Mouse (Mus musculus) liver, adult 10 weeks (tissue): Measurements from ENCODE around the gene 4930524N10Rik. TPM values are rescaled to one million over a fixed set of nuclear protein-coding genes. Genes with fewer than 3 reads are reported as not detected.

Source experiments
- polyA plus RNA-seq: library from polyadenylated mRNA; stranded (reverse); fragments of 350-450 nt; fragmentation: Illumina TruSeq; extraction: RNeasy Lipid Tissue Mini Kit (QIAGEN cat#74804); gene quantifications from one replicate; pipeline ENCODE4 v1.2.3, GENCODE M21; 2014; ENCODE audit warnings: low read depth, low replicate concordance

The 4930524N10Rik gene
- polyA plus RNA-seq, result not detected

GRCm38 (mm10) chrX:154343292-154343691 is at the start of gene 4930524N10Rik:
Gene 4930524N10Rik, minus strand, starts transcription at chrX:154343392.

Other genes starting within 250 kb of the 4930524N10Rik start
- not detected for gene Gm15140, start 222.7 kb downstream of the 4930524N10Rik start, polyA plus RNA-seq
- gene Samt4, start 138.6 kb upstream of the 4930524N10Rik start, polyA plus RNA-seq, result not detected
- gene Samt2, start 236.0 kb upstream of the 4930524N10Rik start, polyA plus RNA-seq, result not detected